Mouse (Mus musculus): ENCODE results near the gene P2rx7. TPM values are rescaled to one million over a fixed set of nuclear protein-coding genes. Genes with fewer than 3 reads are reported as not detected.

P2rx7 gene
- total RNA-seq, 1 experiment from 2014 or later, result 3.2 TPM

GRCm38 (mm10) chr5:122731321-122731720, 87.6 kb downstream of the P2rx7 start:
- peak; percentile 69 for DNase-seq

DNA sequence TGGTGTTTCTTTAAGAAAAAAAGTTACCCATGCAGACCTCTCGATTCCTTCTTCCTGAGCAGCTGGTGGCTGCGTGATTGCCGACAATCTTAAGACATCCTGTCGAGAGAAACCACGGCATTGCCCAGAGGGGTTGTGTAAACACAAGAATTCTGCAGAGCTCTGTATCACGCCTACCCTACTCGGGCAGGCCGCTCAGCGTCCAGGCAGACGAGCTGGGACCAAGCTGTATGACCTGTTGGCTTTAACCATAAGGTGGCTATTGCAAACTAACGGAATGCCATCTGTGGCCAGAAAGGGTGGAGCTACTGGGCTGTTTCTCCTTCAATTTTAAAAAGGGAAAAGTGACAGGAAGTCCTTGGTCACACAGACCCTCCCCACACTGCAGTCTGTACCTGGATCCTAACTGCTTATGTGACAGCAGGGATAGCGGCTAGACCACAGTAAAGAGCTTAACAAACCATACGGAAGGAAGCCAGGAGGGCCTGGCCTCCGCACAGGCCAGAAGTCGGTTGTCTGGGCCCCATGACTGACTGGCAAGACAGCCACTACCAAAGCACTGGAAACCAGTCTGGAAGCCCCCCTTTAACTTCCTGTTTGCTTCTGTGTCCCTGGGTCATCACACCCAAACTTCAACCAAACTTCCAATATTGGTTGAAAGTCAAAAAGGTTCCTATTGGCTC, 88.4 kb downstream of the P2rx7 start:
- DNase-seq, result no peak

GRCm38 (mm10) chr5:122733881-122734280, 90.2 kb downstream of the P2rx7 start:
- DNase-seq, result no peak

- no peak for DNase-seq
Observed at GRCm38 (mm10) chr5:122735853-122736252, 92.1 kb downstream of the P2rx7 start.

DNA sequence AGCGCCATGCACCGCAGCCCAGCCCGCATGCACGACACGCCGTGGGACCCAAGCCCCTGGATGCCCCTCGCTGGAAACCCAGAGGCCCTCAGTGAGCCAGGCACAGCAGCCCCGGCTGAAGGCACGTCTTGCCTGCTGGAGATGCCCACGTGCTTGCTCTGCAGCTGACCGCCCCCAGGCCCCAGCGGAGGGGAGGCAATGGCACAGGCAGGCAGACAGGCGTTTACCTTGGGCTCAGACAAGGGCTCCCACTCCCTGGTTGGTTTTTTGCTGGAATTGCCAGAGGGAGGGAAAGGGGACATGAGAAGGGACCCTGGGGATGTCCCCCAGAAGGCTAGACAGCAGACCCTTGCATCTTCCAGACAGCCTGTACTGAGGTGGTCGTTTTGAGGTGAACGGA, 93.0 kb downstream of the P2rx7 start:
- no peak for DNase-seq

Small RNA genes lying within 50 kb of the gene (microRNA-seq; reads per million reads assigned to microRNA genes)
- 0.69 to 0.71 reads per million in 2 experiments for gene Mir8115

Other genes with a start within 250 kb of the P2rx7 start
- gene Anapc7, start 222.2 kb upstream of the P2rx7 start, total RNA-seq (2021), result 43.6 and 46.0 TPM in 2 replicates
- 176 and 179 TPM in 2 replicates for gene Atp2a2, start 141.7 kb upstream of the P2rx7 start, total RNA-seq (2021)
- gene Ift81, start 29.4 kb upstream of the P2rx7 start, total RNA-seq (2021), result 9.4 and 14.6 TPM in 2 replicates
- 37.6 and 41.9 TPM in 2 replicates for gene P2rx4, start 63.6 kb downstream of the P2rx7 start, total RNA-seq (2021)
- 25.6 and 27.6 TPM in 2 replicates for gene Camkk2, start 135.5 kb downstream of the P2rx7 start, total RNA-seq (2021)
- 206 and 209 TPM in 2 replicates for gene Anapc5, start 177.4 kb downstream of the P2rx7 start, total RNA-seq (2021)
- 20.8 and 37.1 TPM in 2 replicates for gene Rnf34, start 206.1 kb downstream of the P2rx7 start, total RNA-seq (2021)

Measured in adrenal gland, postnatal 25 days (tissue).